Mouse (Mus musculus) forebrain, embryonic 11.5 days (tissue): Measurements from ENCODE around the gene Dgki. TPM values are rescaled to one million over a fixed set of nuclear protein-coding genes. Genes with fewer than 3 reads are reported as not detected.

Experiments used
- ATAC-seq: fragments of 200-750 bp; cut with Nextera tagmentation; replicated peaks from 2 replicates; pipeline ENCODE4 v1.8.0; 2017; ENCODE audit warnings: moderate TSS enrichment; ENCODE audit not compliant: low FRiP score
- DNase-seq: peaks from one replicate; pipeline ENCODE4 v3.0.0-alpha.2; 2017; ENCODE audit warnings: low spot score
- H3K27ac ChIP-seq: fragments of 300-500 bp; sonication (generic); 2 replicates; pipeline ENCODE4 v1.5.1; 2014; ENCODE audit warnings: low read depth, low read length
- H3K27me3 ChIP-seq: fragments of 300-500 bp; sonication (generic); 2 replicates; pipeline ENCODE4 v1.6.1; 2014; ENCODE audit warnings: mild to moderate bottlenecking, low read length, mixed read lengths; ENCODE audit not compliant: control insufficient read depth, insufficient read depth
- H3K36me3 ChIP-seq: fragments of 300-500 bp; sonication (generic); 2 replicates; pipeline ENCODE4 v1.6.1; 2014; ENCODE audit warnings: mild to moderate bottlenecking, low read length, moderate library complexity, mixed read lengths; ENCODE audit not compliant: control insufficient read depth, insufficient read depth
- H3K4me1 ChIP-seq: fragments of 300-500 bp; sonication (generic); replicated peaks from 2 replicates; pipeline ENCODE4 v1.6.1; 2014; ENCODE audit warnings: low read length, mixed read lengths; ENCODE audit not compliant: control insufficient read depth, insufficient read depth
- H3K4me2 ChIP-seq: fragments of 300-500 bp; sonication (generic); 2 replicates; pipeline ENCODE4 v1.6.1; 2014; ENCODE audit warnings: low read depth, mild to moderate bottlenecking, low read length, moderate library complexity, mixed read lengths; ENCODE audit not compliant: severe bottlenecking
- H3K4me3 ChIP-seq: fragments of 300-500 bp; sonication (generic); 2 replicates; pipeline ENCODE4 v1.5.1; 2014; ENCODE audit warnings: low read depth, low read length
- H3K9ac ChIP-seq: fragments of 300-500 bp; sonication (generic); 2 replicates; pipeline ENCODE4 v1.6.1; 2014; ENCODE audit warnings: low read length
- H3K9me3 ChIP-seq: fragments of 300-500 bp; sonication (generic); 2 replicates; pipeline ENCODE4 v1.6.1; 2016; ENCODE audit warnings: low read length, mixed read lengths; ENCODE audit not compliant: control insufficient read depth
- WGBS: fragments of 180-500 bp; shearing (Covaris S2); extraction: QIAGEN DNeasy Blood & Tissue Kit; methylation state at CpG from one replicate; pipeline ENCODE4 v1.1.7; 2014; 5-methylcytosine and 5-hydroxymethylcytosine counted together
- polyA plus RNA-seq: library from polyadenylated mRNA; unstranded; fragments of >200 nt; fragmentation: Nextera tagmentation; extraction: Ambion mirVana; gene quantifications from 2 replicates; pipeline ENCODE4 v1.2.1, GENCODE M21; 2014

Dgki gene
- polyA plus RNA-seq, 1 experiment from 2014 or later: 2.8 TPM

GRCm38 (mm10) chr6:37262486-37262885 is 37.5 kb downstream of the Dgki start:
- Histone ChIP-seq H3K9ac (no peak overlapping the region), H3K4me2 (no peak overlapping the region), H3K4me1 (no peaks in the 10 kb centered on the region), H3K36me3 (no peaks in the 10 kb centered on the region), H3K27me3 (no peaks in the 10 kb centered on the region), H3K9me3 (no peaks in the 10 kb centered on the region), H3K27ac (no peak overlapping the region), H3K4me3 (no peak overlapping the region)
- ATAC-seq (no peak), DNase-seq (no peak)
- 93% methylated on average over 7 of the region's 7 CpGs for WGBS

- ATAC-seq (no peak), DNase-seq (no peak)
- Histone ChIP-seq H3K4me2 (no peak overlapping the region), H3K36me3 (no peaks in the 10 kb centered on the region), H3K9ac (no peak overlapping the region), H3K9me3 (no peaks in the 10 kb centered on the region), H3K4me3 (no peak overlapping the region), H3K27ac (no peak overlapping the region), H3K27me3 (no peaks in the 10 kb centered on the region), H3K4me1 (no peaks in the 10 kb centered on the region)
- WGBS: 91% methylated on average over 10 of the region's 10 CpGs
Measured at GRCm38 (mm10) chr6:37261236-37261852, 38.6 kb downstream of the Dgki start.

GRCm38 (mm10) chr6:37258662-37259061 is 41.3 kb downstream of the Dgki start:
- Histone ChIP-seq H3K36me3 (no peaks in the 10 kb centered on the region), H3K4me3 (no peak overlapping the region), H3K27ac (no peak overlapping the region), H3K9me3 (no peaks in the 10 kb centered on the region), H3K27me3 (no peaks in the 10 kb centered on the region), H3K4me2 (no peak overlapping the region), H3K4me1 (no peaks in the 10 kb centered on the region), H3K9ac (no peak overlapping the region)
- ATAC-seq (no peak), DNase-seq (no peak)
- 93% methylated on average over 7 of the region's 7 CpGs for WGBS

- no peak for DNase-seq
- ATAC-seq: no peak
- Histone ChIP-seq H3K27ac (no peak overlapping the region), H3K4me1 (no peaks in the 10 kb centered on the region), H3K9me3 (no peaks in the 10 kb centered on the region), H3K4me2 (no peak overlapping the region), H3K36me3 (no peaks in the 10 kb centered on the region), H3K9ac (no peak overlapping the region), H3K27me3 (no peaks in the 10 kb centered on the region), H3K4me3 (no peak overlapping the region)
- WGBS: 51% methylated on average over 8 of the region's 8 CpGs
Measured at GRCm38 (mm10) chr6:37254144-37254543, 45.8 kb downstream of the Dgki start.

GRCm38 (mm10) chr6:37252536-37252935 is 47.4 kb downstream of the Dgki start:
- H3K9me3 ChIP-seq: no peaks in the 10 kb centered on the region
- H3K4me3 ChIP-seq: no peak overlapping the region
- DNase-seq (no peak), ATAC-seq (no peak)
- H3K4me1 ChIP-seq: no peaks in the 10 kb centered on the region
- 88% methylated on average over 4 of the region's 4 CpGs for WGBS
- no peak overlapping the region for H3K9ac ChIP-seq
- no peak overlapping the region for H3K4me2 ChIP-seq
- no peaks in the 10 kb centered on the region for H3K36me3 ChIP-seq
- no peaks in the 10 kb centered on the region for H3K27me3 ChIP-seq
- H3K27ac ChIP-seq: no peak overlapping the region

- no peaks in the 10 kb centered on the region for H3K4me1 ChIP-seq
- WGBS: 90% methylated on average over 2 of the region's 2 CpGs
Measured at GRCm38 (mm10) chr6:37250671-37251070, 49.3 kb downstream of the Dgki start.

GRCm38 (mm10) chr6:37245757-37246156 is 54.2 kb downstream of the Dgki start:
- Histone ChIP-seq H3K4me3 (no peak overlapping the region), H3K4me2 (no peak overlapping the region), H3K4me1 (no peaks in the 10 kb centered on the region), H3K27me3 (no peaks in the 10 kb centered on the region), H3K9me3 (no peaks in the 10 kb centered on the region), H3K36me3 (no peaks in the 10 kb centered on the region), H3K9ac (no peak overlapping the region), H3K27ac (no peak overlapping the region)
- ATAC-seq: no peak
- DNase-seq: no peak
- 73% methylated on average over 7 of the region's 7 CpGs for WGBS

More at GRCm38 (mm10) chr6:37250671-37251070, 49.3 kb downstream of the Dgki start:
- Histone ChIP-seq H3K9ac (no peak overlapping the region), H3K4me2 (no peak overlapping the region), H3K9me3 (no peaks in the 10 kb centered on the region), H3K27ac (no peak overlapping the region), H3K36me3 (no peaks in the 10 kb centered on the region), H3K27me3 (no peaks in the 10 kb centered on the region), H3K4me3 (no peak overlapping the region)
- DNase-seq (no peak), ATAC-seq (no peak)

GRCm38 (mm10) chr6:37244074-37244473 is 55.9 kb downstream of the Dgki start:
- H3K27me3 ChIP-seq: no peaks in the 10 kb centered on the region
- H3K27ac ChIP-seq: no peak overlapping the region
- DNase-seq: no peak
- H3K4me2 ChIP-seq: no peak overlapping the region
- no peak overlapping the region for H3K4me3 ChIP-seq
- no peaks in the 10 kb centered on the region for H3K4me1 ChIP-seq
- no peaks in the 10 kb centered on the region for H3K9me3 ChIP-seq
- no peaks in the 10 kb centered on the region for H3K36me3 ChIP-seq
- H3K9ac ChIP-seq: no peak overlapping the region
- 92% methylated on average over 11 of the region's 11 CpGs for WGBS
- ATAC-seq: no peak

GRCm38 (mm10) chr6:37242769-37243121 is 57.2 kb downstream of the Dgki start:
- no peaks in the 10 kb centered on the region for H3K4me1 ChIP-seq
- H3K9ac ChIP-seq: no peak overlapping the region
- 64% methylated on average over 5 of the region's 5 CpGs for WGBS
- H3K9me3 ChIP-seq: no peaks in the 10 kb centered on the region
- H3K27me3 ChIP-seq: no peaks in the 10 kb centered on the region
- H3K4me2 ChIP-seq: no peak overlapping the region
- ATAC-seq: no peak
- no peak overlapping the region for H3K27ac ChIP-seq
- H3K36me3 ChIP-seq: no peaks in the 10 kb centered on the region
- no peak overlapping the region for H3K4me3 ChIP-seq
- no peak for DNase-seq
